Mouse (Mus musculus): ENCODE data around the gene Itga6.

DNA sequence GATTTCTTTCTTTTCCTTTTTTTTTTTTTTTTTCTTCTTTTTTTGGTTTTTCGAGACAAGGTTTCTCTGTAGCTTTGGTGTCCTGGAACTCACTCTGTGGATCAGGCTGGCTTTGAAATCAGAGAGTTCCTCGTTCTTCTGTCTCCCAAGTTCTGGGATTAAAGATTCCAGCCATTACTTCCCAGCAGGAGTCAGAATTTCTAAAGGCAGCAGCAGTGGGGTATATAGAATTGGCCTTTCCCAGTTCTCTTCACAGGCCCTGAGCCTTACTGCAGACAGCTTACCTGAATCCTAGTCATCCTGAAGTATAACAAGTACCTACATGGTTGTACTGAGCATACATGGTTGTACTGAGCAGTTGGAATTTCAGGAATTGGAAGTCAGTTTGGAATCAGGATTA, 129.4 kb downstream of the Itga6 start:
- TF ChIP-seq CTCF (IDR thresholded peaks at IDR 0.05; ENCODE audit: borderline replicate concordance, insufficient read depth, low read depth, low read length): no peak
- no peak for TF ChIP-seq POLR2A (IDR thresholded peaks at IDR 0.05; ENCODE audit: borderline replicate concordance, insufficient read depth, low read length)

All from cerebellum, adult 2 months (tissue).